Mouse (Mus musculus) heart, adult 18-20 months (tissue): ENCODE data around the gene Mybbp1a. TPM values are rescaled to one million over a fixed set of nuclear protein-coding genes. Genes with fewer than 3 reads are reported as not detected.

Experiments used
- total RNA-seq, 2 experiments: library from RNA; stranded (reverse); gene quantifications; 2 replicates each; pipeline ENCODE4 v1.2.3; 2021

The Mybbp1a gene
- total RNA-seq, 2 experiments from 2014 or later, result 43.1 to 47.5 TPM

Other genes starting within 250 kb of the Mybbp1a start
- under 1 TPM; 0.13 to 0.15 TPM for gene Gm43951, start 234.5 kb upstream of the Mybbp1a start, total RNA-seq
- 1 to 10 TPM; 1.9 to 2.4 TPM for gene 4933427D14Rik, start 233.9 kb upstream of the Mybbp1a start, total RNA-seq
- 10 to 100 TPM; 40.3 to 46.9 TPM for gene Txndc17, start 233.8 kb upstream of the Mybbp1a start, total RNA-seq
- gene Med31, start 225.8 kb upstream of the Mybbp1a start, total RNA-seq, result 10 to 100 TPM; 10.4 to 10.7 TPM
- gene Slc13a5, start 174.1 kb upstream of the Mybbp1a start, total RNA-seq, result not detected
- gene Xaf1, start 139.7 kb upstream of the Mybbp1a start, total RNA-seq, result 10 to 100 TPM in 1 of 2 experiments, 1 to 10 TPM in 1; 9.5 to 10.5 TPM
- not detected for gene Fbxo39, start 126.9 kb upstream of the Mybbp1a start, total RNA-seq
- gene Tekt1, start 78.9 kb upstream of the Mybbp1a start, total RNA-seq, result under 1 TPM in 1 of 2 experiments, not detected in 1; 0.75 TPM
- gene Smtnl2, start 29.6 kb upstream of the Mybbp1a start, total RNA-seq, result 10 to 100 TPM in 1 of 2 experiments, 1 to 10 TPM in 1; 9.4 to 11.3 TPM
- not detected for gene Ggt6, start 5.8 kb upstream of the Mybbp1a start, total RNA-seq
- gene Spns2, start 48.5 kb downstream of the Mybbp1a start, total RNA-seq, result 1 to 10 TPM; 6.3 to 9.0 TPM
- gene Spns3, start 109.2 kb downstream of the Mybbp1a start, total RNA-seq, result not detected
- gene Ube2g1, start 165.9 kb downstream of the Mybbp1a start, total RNA-seq, result 10 to 100 TPM; 49.6 to 54.7 TPM
- gene Ankfy1, start 248.7 kb downstream of the Mybbp1a start, total RNA-seq, result 10 to 100 TPM; 15.3 to 16.6 TPM